Mouse (Mus musculus): ENCODE data around the gene Eaf2.

DNA sequence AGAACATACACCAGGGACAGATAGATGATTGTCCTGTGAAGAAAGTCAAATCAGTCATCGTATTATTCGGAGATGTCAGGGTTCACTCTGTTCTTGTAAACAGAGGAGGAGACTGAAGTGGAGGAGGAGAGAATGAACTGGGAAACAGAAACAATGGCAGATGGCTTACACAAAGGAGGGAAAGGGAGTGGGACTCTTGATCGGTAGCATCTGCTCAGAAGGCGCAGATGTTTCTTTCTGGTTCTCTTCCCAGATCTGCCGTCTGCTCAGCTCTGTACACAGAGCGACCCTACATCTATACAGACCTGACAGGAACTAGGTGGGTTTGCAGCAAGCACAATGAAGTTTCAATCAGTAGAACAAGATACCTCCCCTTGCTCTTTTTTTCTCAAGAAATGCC lies 99.1 kb downstream of the Eaf2 start:
- TF ChIP-seq POLR2A (IDR thresholded peaks at IDR 0.05; ENCODE audit: control insufficient read depth, extremely low read depth, insufficient read depth, low read length, poor library complexity) (no peak), CTCF (IDR thresholded peaks at IDR 0.05; ENCODE audit: borderline replicate concordance, control insufficient read depth, extremely low read depth, insufficient read depth, low read length, poor library complexity) (no peak)

Data from thymus, adult 2 months (tissue).